Mouse (Mus musculus): Measurements from ENCODE around the gene Psrc1. TPM values are rescaled to one million over a fixed set of nuclear protein-coding genes. Genes with fewer than 3 reads are reported as not detected.

Psrc1 gene
- polyA plus RNA-seq, 1 experiment from 2014 or later, result 28.8 TPM

DNA sequence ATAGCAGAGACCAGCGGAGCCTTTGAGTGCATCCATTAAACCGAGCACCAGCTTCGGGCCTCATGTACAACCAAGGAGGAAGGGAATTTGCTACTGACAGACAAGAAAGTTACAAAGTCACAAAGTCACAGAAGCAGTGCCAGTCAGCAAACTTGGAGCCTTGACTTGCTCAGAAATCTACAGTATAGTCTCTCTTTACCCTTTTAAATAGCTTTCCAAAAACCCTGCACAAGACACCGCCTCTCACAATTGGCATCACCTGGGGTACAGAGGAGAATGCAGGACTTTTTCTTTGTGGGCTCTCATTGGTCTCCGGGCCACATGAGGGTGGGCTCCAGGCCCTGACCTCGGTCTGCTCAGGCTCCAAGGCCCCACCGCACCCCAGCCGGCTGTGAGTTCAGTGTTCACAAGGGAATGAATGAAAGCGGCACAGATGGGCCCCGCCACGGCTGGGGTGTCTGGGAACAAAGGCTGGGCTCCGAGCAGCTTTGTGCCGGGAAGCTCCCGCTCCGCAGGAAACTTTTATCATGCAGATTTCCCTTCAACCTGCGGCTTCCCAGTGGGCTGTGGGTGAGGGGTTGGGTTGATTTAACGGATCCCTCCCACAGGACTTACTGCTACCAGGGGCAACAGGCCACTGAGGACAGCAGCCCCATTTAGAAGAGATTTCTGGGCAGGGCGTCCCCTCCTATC, 49.7 kb downstream of the Psrc1 start:
- Histone ChIP-seq H3K9ac (no peak overlapping the region), H3K4me1 (replicated peaks) (0 out of 2 replicates have a peak, but pooled peaks cover 2% of the 10 kb centered on the region), H3K36me3 (peaks cover 46% of the 10 kb centered on the region), H3K9me3 (no peaks in the 10 kb centered on the region), H3K4me2 (replicated peaks) (no peak overlapping the region), H3K27me3 (replicated peaks) (no peaks in the 10 kb centered on the region), H3K4me3 (replicated peaks) (no peak overlapping the region), H3K27ac (no peak overlapping the region)
- ATAC-seq, result peak; percentile 46
- 61% methylated on average over 18 of the region's 18 CpGs for WGBS

DNA sequence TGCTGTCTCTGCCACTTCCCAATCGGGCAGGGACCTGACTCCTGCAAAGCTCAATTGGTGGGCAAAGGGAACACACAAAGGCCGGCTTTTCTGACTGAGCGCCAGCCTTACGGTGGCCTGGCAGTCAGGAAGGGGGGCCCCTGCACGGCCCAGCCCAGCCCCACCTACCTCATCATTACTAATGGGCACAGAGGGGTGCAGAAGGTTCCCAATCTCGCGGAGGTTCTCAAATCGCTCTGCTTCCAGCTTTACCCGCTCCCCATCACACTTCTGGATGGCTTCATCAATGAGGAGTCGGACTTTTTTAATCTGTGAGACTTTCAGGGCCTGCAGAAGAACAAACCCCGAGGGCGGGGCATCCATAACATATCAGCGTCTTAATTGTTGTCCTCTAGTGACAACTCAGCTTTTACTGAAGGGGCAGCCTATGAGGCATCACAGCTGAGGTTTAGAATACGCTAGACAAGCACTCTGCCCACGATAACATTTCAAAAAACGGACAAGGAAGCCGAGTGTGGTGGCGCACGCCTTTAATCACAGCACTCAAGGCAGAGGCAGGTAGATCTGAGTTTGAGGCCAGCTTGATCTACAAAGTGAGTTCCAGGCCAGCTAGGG, 50.3 kb downstream of the Psrc1 start:
- Histone ChIP-seq H3K27ac (no peak overlapping the region), H3K4me2 (replicated peaks) (no peak overlapping the region), H3K9ac (no peak overlapping the region), H3K4me1 (replicated peaks) (0 out of 2 replicates have a peak, but pooled peaks cover 2% of the 10 kb centered on the region), H3K4me3 (replicated peaks) (no peak overlapping the region), H3K27me3 (replicated peaks) (no peaks in the 10 kb centered on the region), H3K36me3 (peaks cover 40% of the 10 kb centered on the region), H3K9me3 (no peaks in the 10 kb centered on the region)
- 61% methylated on average over 19 of the region's 19 CpGs for WGBS
- peak; percentile 44 for ATAC-seq

DNA sequence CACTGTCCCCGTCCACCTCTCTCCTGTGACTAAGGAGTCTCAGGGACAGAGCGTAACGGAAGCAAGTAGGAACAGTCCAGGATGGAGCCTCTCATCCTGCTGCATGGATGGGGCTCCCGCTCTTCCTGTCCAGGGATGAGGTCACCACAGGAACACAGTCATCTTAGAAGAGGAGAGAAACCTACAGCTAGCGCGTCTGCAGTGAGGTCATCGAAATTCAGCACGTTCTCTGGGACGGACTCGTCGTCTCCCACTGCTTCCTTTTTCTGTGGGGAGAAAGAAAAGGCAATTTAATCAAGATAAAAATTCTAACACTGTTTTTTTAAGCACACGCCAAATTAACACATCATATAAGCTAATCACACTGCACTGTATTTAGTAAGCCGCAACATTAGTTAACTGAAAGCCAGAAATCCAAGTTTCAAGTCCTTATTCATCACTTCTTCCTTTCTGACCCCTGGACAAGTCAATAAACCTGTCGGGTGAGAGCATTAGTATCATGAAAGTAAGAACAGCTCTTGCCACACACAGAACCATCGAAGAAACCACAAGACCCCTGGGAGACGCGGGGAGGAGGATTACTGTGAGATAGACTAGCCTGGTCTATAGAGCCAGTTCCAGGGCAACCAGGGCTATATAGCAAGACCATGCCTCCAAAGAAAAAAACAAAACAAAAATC, 52.2 kb downstream of the Psrc1 start:
- Histone ChIP-seq H3K9ac (no peak overlapping the region), H3K27me3 (replicated peaks) (no peaks in the 10 kb centered on the region), H3K4me2 (replicated peaks) (no peak overlapping the region), H3K27ac (no peak overlapping the region), H3K4me3 (replicated peaks) (no peak overlapping the region), H3K4me1 (replicated peaks) (0 out of 2 replicates have a peak, but pooled peaks cover 2% of the 10 kb centered on the region), H3K9me3 (no peaks in the 10 kb centered on the region), H3K36me3 (peaks cover 32% of the 10 kb centered on the region)
- 82% methylated on average over 17 of the region's 17 CpGs for WGBS
- ATAC-seq, result no peak

DNA sequence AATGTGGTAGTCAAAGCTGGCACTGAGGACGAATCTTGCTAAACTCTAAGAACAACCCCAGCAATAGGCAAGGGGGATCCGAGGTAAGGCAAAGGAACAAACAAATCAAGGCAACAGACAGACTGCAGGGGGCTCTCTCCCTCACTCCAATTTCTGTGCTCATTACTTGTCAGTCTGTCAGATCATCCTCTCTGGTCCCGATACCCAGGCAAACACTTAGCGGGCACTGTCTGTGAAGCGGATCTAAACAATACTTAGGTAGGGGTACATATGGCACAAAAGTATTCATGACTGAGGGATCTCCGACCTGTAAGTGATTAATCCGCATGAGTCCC, 52.7 kb downstream of the Psrc1 start:
- no peak overlapping the region for H3K9ac ChIP-seq
- 0 out of 2 replicates have a peak, but pooled peaks cover 2% of the 10 kb centered on the region for H3K4me1 ChIP-seq (replicated peaks)
- H3K4me3 ChIP-seq (replicated peaks), result no peak overlapping the region
- H3K27ac ChIP-seq, result no peak overlapping the region
- no peak overlapping the region for H3K4me2 ChIP-seq (replicated peaks)
- no peaks in the 10 kb centered on the region for H3K9me3 ChIP-seq
- H3K36me3 ChIP-seq, result peaks cover 32% of the 10 kb centered on the region
- ATAC-seq, result no peak
- 86% methylated on average over 7 of the region's 7 CpGs for WGBS
- no peaks in the 10 kb centered on the region for H3K27me3 ChIP-seq (replicated peaks)

Other genes starting within 250 kb of the Psrc1 start
- 165 and 183 TPM in 2 replicates for gene Gnai3, start 237.7 kb upstream of the Psrc1 start, polyA plus RNA-seq (2015; fragmentation: Nextera tagmentation; extraction: Ambion mirVana)
- 0.15 and 0.21 TPM in 2 replicates for gene Gpr61, start 229.0 kb upstream of the Psrc1 start, polyA plus RNA-seq (2015; fragmentation: Nextera tagmentation; extraction: Ambion mirVana)
- gene Amigo1, start 197.5 kb upstream of the Psrc1 start, polyA plus RNA-seq (2015; fragmentation: Nextera tagmentation; extraction: Ambion mirVana), result 3.9 and 4.4 TPM in 2 replicates
- gene Cyb561d1, start 182.6 kb upstream of the Psrc1 start, polyA plus RNA-seq (2015; fragmentation: Nextera tagmentation; extraction: Ambion mirVana), result 3.6 and 3.8 TPM in 2 replicates
- gene Atxn7l2, start 172.9 kb upstream of the Psrc1 start, polyA plus RNA-seq (2015; fragmentation: Nextera tagmentation; extraction: Ambion mirVana), result 10.9 and 11.3 TPM in 2 replicates
- 0.21 and 0.27 TPM in 2 replicates for gene Sypl2, start 157.2 kb upstream of the Psrc1 start, polyA plus RNA-seq (2015; fragmentation: Nextera tagmentation; extraction: Ambion mirVana)
- gene Psma5, start 126.9 kb upstream of the Psrc1 start, polyA plus RNA-seq (2015; fragmentation: Nextera tagmentation; extraction: Ambion mirVana), result 271 and 291 TPM in 2 replicates
- 9.4 and 10.4 TPM in 2 replicates for gene Sort1, start 99.8 kb upstream of the Psrc1 start, polyA plus RNA-seq (2015; fragmentation: Nextera tagmentation; extraction: Ambion mirVana)
- gene Mybphl, start 18.9 kb upstream of the Psrc1 start, polyA plus RNA-seq (2015; fragmentation: Nextera tagmentation; extraction: Ambion mirVana), result not detected in 2 replicates
- 3.2 and 6.1 TPM in 2 replicates for gene Celsr2, start 31.7 kb downstream of the Psrc1 start, polyA plus RNA-seq (2015; fragmentation: Nextera tagmentation; extraction: Ambion mirVana)
- gene Sars, start 61.4 kb downstream of the Psrc1 start, polyA plus RNA-seq (2015; fragmentation: Nextera tagmentation; extraction: Ambion mirVana), result 145 and 150 TPM in 2 replicates
- 0.34 TPM in 1 of 2 replicates, not detected in the other for gene 1700013F07Rik, start 150.3 kb downstream of the Psrc1 start, polyA plus RNA-seq (2015; fragmentation: Nextera tagmentation; extraction: Ambion mirVana)
- 17.1 and 26.7 TPM in 2 replicates for gene 5330417C22Rik, start 152.7 kb downstream of the Psrc1 start, polyA plus RNA-seq (2015; fragmentation: Nextera tagmentation; extraction: Ambion mirVana)
- gene Tmem167b, start 178.6 kb downstream of the Psrc1 start, polyA plus RNA-seq (2015; fragmentation: Nextera tagmentation; extraction: Ambion mirVana), result 34.3 and 35.5 TPM in 2 replicates
- gene Taf13, start 187.9 kb downstream of the Psrc1 start, polyA plus RNA-seq (2015; fragmentation: Nextera tagmentation; extraction: Ambion mirVana), result 38.4 and 39.4 TPM in 2 replicates
- gene Wdr47, start 207.4 kb downstream of the Psrc1 start, polyA plus RNA-seq (2015; fragmentation: Nextera tagmentation; extraction: Ambion mirVana), result 7.0 and 8.7 TPM in 2 replicates

Measured in intestine, embryonic 15.5 days (tissue).